Mouse (Mus musculus): ENCODE results near the gene 2700049A03Rik. TPM values are rescaled to one million over a fixed set of nuclear protein-coding genes. Genes with fewer than 3 reads are reported as not detected.

Gene 2700049A03Rik
- polyA plus RNA-seq, 1 experiment, result 1.7 TPM

DNA sequence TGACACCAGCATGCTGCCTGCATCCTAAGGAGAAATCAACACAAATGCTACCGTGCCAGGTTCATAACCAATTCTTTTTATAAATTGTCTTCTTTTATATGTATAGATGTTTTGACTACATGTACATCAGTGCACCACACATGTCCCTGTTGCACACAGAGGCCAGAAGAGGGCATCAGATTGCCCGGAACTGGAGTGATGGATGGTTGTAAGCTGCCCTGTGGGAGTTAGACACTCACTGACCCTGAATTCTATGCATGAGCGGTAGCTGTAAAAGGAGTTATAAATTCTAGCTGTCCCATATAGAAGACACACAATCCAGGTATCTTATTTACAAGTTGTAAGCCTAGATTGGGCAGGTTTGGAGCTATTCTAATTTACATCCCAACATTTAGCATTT is 67.7 kb downstream of the 2700049A03Rik start:
- DNase-seq (ENCODE audit: low read depth in 1 of 2, low spot score in 2 of 2), result no peak
- H3K27me3 ChIP-seq (ENCODE audit: control insufficient read depth, insufficient read depth, low read length), result no peaks in the 10 kb centered on the region
- WGBS, result 93% methylated on average over 3 of the region's 3 CpGs

GRCm38 (mm10) chr12:71217191-71217590 is 80.5 kb downstream of the 2700049A03Rik start:
- TF ChIP-seq CTCF (IDR thresholded peaks at IDR 0.05; ENCODE audit: extremely low read depth, insufficient read depth, insufficient read length, insufficient replicate concordance) (no peak), POLR2A (IDR thresholded peaks at IDR 0.05; ENCODE audit: low read depth, low read length) (no peak)
- Histone ChIP-seq H3K36me3 (ENCODE audit: control insufficient read depth, insufficient read depth, low read length) (peaks cover 5% of the 10 kb centered on the region), H3K27ac (ENCODE audit: insufficient read depth, low read length) (no peak overlapping the region), H3K4me3 (ENCODE audit: extremely low read depth, insufficient read depth, insufficient read length) (no peak overlapping the region), H3K4me1 (ENCODE audit: control insufficient read depth, insufficient read depth, insufficient read length) (no peaks in the 10 kb centered on the region), H3K27me3 (ENCODE audit: control insufficient read depth, insufficient read depth, low read length) (no peaks in the 10 kb centered on the region)
- no peak for DNase-seq (ENCODE audit: low read depth in 1 of 2, low spot score in 2 of 2)
- 91% methylated on average over 9 of the region's 9 CpGs for WGBS

More for the DNA sequence above, 67.7 kb downstream of the 2700049A03Rik start:
- no peak overlapping the region for H3K27ac ChIP-seq (ENCODE audit: insufficient read depth, low read length)
- no peak overlapping the region for H3K4me3 ChIP-seq (ENCODE audit: extremely low read depth, insufficient read depth, insufficient read length)
- H3K4me1 ChIP-seq (ENCODE audit: control insufficient read depth, insufficient read depth, insufficient read length), result no peaks in the 10 kb centered on the region
- H3K36me3 ChIP-seq (ENCODE audit: control insufficient read depth, insufficient read depth, low read length), result peaks cover 8% of the 10 kb centered on the region
- TF ChIP-seq POLR2A (IDR thresholded peaks at IDR 0.05; ENCODE audit: low read depth, low read length) (no peak), CTCF (IDR thresholded peaks at IDR 0.05; ENCODE audit: extremely low read depth, insufficient read depth, insufficient read length, insufficient replicate concordance) (no peak)

DNA sequence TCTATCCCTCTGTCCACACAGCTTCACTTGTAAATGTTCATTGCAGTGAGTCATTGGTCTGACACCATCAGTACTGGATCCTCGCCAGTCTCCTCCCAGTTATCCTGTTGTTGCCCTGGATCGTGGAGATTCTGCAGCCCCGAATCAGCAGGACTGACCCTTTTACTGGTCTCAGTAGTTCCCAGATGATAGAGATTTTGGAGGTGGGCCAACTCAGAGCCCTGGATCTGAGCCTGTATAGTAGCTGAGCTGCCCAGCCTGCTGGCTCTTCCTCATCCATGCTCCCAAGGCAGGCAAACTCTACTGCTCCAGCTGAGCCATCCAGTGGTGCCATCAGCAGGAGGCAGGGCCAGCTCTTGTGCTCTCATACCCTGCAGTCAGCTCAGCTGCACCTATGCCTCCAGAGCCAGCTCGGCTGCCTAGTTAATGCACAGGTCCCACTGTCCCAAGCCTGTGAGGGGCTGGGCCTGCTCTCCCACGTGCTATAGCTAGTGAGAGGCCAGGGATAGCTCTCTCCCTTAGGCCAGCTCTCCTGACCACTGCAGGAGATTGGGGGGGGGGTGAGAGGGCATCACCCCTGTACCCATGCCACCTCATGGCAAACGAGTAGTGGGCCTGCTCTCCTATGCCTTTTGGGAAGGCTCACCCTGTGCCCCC is 81.3 kb downstream of the 2700049A03Rik start:
- no peaks in the 10 kb centered on the region for H3K4me1 ChIP-seq (ENCODE audit: control insufficient read depth, insufficient read depth, insufficient read length)
- no peaks in the 10 kb centered on the region for H3K27me3 ChIP-seq (ENCODE audit: control insufficient read depth, insufficient read depth, low read length)
- no peak for TF ChIP-seq CTCF (IDR thresholded peaks at IDR 0.05; ENCODE audit: extremely low read depth, insufficient read depth, insufficient read length, insufficient replicate concordance)
- no peak overlapping the region for H3K27ac ChIP-seq (ENCODE audit: insufficient read depth, low read length)
- H3K36me3 ChIP-seq (ENCODE audit: control insufficient read depth, insufficient read depth, low read length), result peaks cover 5% of the 10 kb centered on the region
- WGBS, result 92% methylated on average over 6 of the region's 6 CpGs
- no peak overlapping the region for H3K4me3 ChIP-seq (ENCODE audit: extremely low read depth, insufficient read depth, insufficient read length)
- DNase-seq (ENCODE audit: low read depth in 1 of 2, low spot score in 2 of 2), result no peak

DNA sequence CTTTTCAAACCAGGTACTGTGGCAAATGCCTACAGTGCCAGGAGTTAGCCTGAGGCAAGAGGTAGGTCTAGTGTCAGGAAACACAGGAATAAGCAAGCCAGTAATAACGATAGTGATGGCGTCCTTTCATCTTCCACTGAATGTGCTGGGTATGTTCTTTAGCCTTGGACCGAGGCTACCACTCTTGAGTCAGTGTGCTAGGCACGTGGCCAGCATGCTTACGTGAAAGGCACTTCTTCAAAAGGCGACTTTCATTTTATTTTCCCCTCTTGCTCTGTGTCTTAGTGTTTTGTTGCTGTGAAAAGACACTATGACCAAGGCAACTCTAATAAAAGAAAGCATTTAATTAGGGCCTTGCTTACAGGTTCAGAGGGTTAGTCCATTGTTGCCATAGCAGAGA is 86.1 kb downstream of the 2700049A03Rik start:
- 95% methylated on average over 6 of the region's 6 CpGs for WGBS
- no peaks in the 10 kb centered on the region for H3K4me1 ChIP-seq (ENCODE audit: control insufficient read depth, insufficient read depth, insufficient read length)
- H3K4me3 ChIP-seq (ENCODE audit: extremely low read depth, insufficient read depth, insufficient read length), result no peak overlapping the region
- no peaks in the 10 kb centered on the region for H3K27me3 ChIP-seq (ENCODE audit: control insufficient read depth, insufficient read depth, low read length)
- no peak for DNase-seq (ENCODE audit: low read depth in 1 of 2, low spot score in 2 of 2)
- H3K36me3 ChIP-seq (ENCODE audit: control insufficient read depth, insufficient read depth, low read length), result peaks cover 5% of the 10 kb centered on the region
- no peak for TF ChIP-seq CTCF (IDR thresholded peaks at IDR 0.05; ENCODE audit: extremely low read depth, insufficient read depth, insufficient read length, insufficient replicate concordance)
- no peak for TF ChIP-seq POLR2A (IDR thresholded peaks at IDR 0.05; ENCODE audit: low read depth, low read length)
- H3K27ac ChIP-seq (ENCODE audit: insufficient read depth, low read length), result no peak overlapping the region

DNA sequence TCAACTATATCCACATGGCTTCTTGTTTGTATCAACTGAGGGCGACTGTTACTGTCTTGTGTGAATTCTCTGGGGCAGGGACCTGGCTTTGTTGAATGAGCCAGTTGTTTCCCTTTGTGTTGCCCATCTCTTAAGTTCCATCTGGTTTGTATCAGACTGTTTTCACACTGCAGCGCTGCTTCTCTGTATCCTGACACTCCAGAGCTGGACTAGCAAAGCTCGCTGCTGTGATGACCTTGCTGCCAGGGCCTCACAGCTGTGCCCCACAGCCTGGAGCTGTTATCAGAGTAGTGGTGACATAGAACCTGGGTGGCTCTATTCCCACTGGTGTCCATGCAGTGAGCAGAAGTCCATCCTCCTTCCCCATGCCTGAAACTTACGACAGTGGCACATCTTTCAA is 91.1 kb downstream of the 2700049A03Rik start:
- Histone ChIP-seq H3K27ac (ENCODE audit: insufficient read depth, low read length) (no peak overlapping the region), H3K36me3 (ENCODE audit: control insufficient read depth, insufficient read depth, low read length) (peaks cover 2% of the 10 kb centered on the region; the same call in 1 of the 2 replicates), H3K4me3 (ENCODE audit: extremely low read depth, insufficient read depth, insufficient read length) (no peak overlapping the region), H3K27me3 (ENCODE audit: control insufficient read depth, insufficient read depth, low read length) (no peaks in the 10 kb centered on the region), H3K4me1 (ENCODE audit: control insufficient read depth, insufficient read depth, insufficient read length) (no peaks in the 10 kb centered on the region)
- TF ChIP-seq CTCF (IDR thresholded peaks at IDR 0.05; ENCODE audit: extremely low read depth, insufficient read depth, insufficient read length, insufficient replicate concordance) (no peak), POLR2A (IDR thresholded peaks at IDR 0.05; ENCODE audit: low read depth, low read length) (no peak)
- DNase-seq (ENCODE audit: low read depth in 1 of 2, low spot score in 2 of 2), result no peak
- 89% methylated on average over 4 of the region's 4 CpGs for WGBS

DNA sequence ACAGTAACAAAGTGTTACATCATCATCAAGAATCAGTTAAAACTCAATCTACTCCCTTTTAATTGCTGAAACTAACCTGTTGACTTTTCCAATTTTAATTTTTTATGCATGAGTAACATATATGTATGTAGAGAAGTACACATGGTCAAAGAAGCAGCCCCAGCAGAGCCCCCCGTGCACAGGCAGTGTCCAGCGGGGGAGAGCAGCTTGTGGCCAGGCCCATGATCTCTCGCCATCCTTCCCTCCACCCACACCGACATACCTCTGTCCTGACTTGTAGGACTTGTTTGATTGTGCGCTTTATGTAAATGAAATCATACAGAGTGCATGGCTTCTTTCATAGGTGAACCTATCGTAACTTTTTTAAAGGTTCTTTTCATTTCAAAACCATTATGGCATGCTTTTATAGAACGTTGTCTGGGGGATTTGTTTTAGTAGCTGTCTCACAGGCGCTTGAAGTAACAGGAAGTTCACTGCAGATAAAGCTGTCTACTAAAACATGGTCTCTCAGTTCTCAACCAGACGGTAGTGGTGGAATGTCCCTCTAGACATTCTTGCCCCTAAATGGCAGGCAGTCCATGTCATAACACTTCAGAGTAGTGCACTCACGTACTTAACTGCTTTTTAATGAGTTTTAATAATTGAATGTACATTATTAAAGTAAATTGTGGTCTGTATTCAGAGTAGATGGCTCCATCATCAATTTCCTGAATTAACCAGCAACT is 92.4 kb downstream of the 2700049A03Rik start:
- H3K27ac ChIP-seq (ENCODE audit: insufficient read depth, low read length), result no peak overlapping the region
- no peak overlapping the region for H3K4me3 ChIP-seq (ENCODE audit: extremely low read depth, insufficient read depth, insufficient read length)
- peaks cover 2% of the 10 kb centered on the region; the same call in 1 of the 2 replicates for H3K36me3 ChIP-seq (ENCODE audit: control insufficient read depth, insufficient read depth, low read length)
- no peaks in the 10 kb centered on the region for H3K4me1 ChIP-seq (ENCODE audit: control insufficient read depth, insufficient read depth, insufficient read length)
- no peak for DNase-seq (ENCODE audit: low read depth in 1 of 2, low spot score in 2 of 2)
- WGBS, result 82% methylated on average over 10 of the region's 10 CpGs
- TF ChIP-seq CTCF (IDR thresholded peaks at IDR 0.05; ENCODE audit: extremely low read depth, insufficient read depth, insufficient read length, insufficient replicate concordance) (no peak), POLR2A (IDR thresholded peaks at IDR 0.05; ENCODE audit: low read depth, low read length) (no peak)
- H3K27me3 ChIP-seq (ENCODE audit: control insufficient read depth, insufficient read depth, low read length), result no peaks in the 10 kb centered on the region

GRCm38 (mm10) chr12:71231561-71231960 is 94.9 kb downstream of the 2700049A03Rik start:
- Histone ChIP-seq H3K27ac (ENCODE audit: insufficient read depth, low read length) (no peak overlapping the region), H3K4me1 (ENCODE audit: control insufficient read depth, insufficient read depth, insufficient read length) (no peaks in the 10 kb centered on the region), H3K4me3 (ENCODE audit: extremely low read depth, insufficient read depth, insufficient read length) (no peak overlapping the region), H3K27me3 (ENCODE audit: control insufficient read depth, insufficient read depth, low read length) (no peaks in the 10 kb centered on the region), H3K36me3 (ENCODE audit: control insufficient read depth, insufficient read depth, low read length) (no peaks in the 10 kb centered on the region)
- 76% methylated on average over 9 of the region's 9 CpGs for WGBS
- DNase-seq (ENCODE audit: low read depth in 1 of 2, low spot score in 2 of 2), result no peak
- no peak for TF ChIP-seq POLR2A (IDR thresholded peaks at IDR 0.05; ENCODE audit: low read depth, low read length)
- TF ChIP-seq CTCF (IDR thresholded peaks at IDR 0.05; ENCODE audit: extremely low read depth, insufficient read depth, insufficient read length, insufficient replicate concordance), result no peak
